Mouse (Mus musculus): ENCODE measurements around the gene Hspa4. TPM values are rescaled to one million over a fixed set of nuclear protein-coding genes. Genes with fewer than 3 reads are reported as not detected.
"Not testable (repeated sequence)": the region's sequence is repeated elsewhere in the genome, so short reads cannot be mapped to it uniquely, and the experiment has no call there.

Hspa4 gene
- total RNA-seq, 2 experiments from 2014 or later, result 82.0 to 82.4 TPM

DNA sequence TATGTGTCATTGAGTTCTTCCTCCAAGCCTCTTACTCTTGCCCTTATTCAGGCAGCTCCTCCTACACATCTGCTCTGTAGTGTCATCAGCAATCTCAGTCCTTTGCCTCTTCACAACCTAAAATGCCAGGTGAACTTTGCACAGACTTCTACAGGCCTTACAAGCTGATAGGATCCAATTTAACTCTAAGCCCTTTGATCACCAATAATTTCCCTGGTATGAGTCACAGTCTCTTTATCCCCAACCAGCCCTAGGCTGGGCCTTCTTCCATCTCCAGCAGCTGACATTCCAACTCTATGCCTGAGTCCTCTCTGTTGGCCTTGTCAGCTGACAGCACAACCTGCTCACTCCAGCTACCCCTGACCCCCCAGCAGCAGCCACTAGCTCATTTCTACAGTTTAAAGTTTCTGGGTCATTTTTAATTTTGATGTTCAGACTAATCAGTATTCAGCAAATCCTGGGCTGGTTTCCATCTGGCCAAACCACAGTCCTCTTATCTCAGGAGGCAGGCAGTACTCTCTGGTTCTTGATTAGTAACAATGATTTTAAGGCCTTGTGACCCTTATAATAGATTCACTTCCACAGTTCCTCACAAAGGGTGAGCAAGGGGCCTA lies 8.1 kb upstream of the Hspa4 start:
- intact Hi-C loops (cut with DNase I), result no loop called here
- DNase-seq, result peak; percentile 41 to 45

DNA sequence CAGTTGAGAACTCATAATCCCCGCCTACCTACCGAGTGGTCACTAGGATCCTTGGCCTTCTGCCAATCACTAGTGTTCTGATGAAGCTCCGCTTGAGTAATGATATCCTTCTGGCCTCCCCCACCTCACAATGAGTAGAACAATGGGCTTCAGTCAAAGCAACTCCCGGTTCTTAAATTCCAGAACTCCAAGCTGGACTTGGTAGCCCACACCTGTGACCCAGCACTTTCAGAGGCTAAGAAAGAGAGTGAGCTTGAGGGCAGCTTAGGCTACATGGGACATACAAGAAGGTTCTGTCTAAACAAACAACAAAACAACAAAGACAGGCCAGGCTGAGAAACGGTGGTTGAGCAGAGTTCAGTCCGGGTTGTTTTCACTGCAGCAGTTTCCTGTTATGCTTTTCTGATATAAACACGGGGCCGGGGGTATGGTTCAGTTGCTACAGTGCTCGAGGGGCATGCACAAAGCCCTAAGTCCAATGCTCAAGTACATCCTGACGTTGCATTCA lies 7.4 kb upstream of the Hspa4 start:
- intact Hi-C loops (cut with DNase I), result no loop called here
- DNase-seq, result peak in 1 of 2 experiments; percentile 14

DNA sequence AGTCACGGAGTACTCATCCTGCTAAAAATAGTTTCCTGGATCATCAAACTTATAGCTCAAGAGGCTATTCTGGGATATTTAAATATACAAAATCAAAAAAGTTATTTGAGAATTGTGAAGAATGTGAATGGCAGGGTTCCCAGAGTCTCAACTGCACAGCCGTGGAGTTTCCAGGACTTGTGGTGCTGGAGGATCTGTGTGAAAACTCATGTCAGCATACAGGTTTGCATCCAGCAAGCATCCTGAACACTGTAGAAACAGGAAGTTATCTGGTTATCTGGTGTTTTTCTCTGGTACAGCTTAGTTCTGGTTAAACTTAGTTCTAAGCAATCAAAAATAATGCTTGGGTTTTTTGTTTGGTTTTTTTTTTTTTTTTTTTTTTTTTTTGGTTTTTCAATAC lies 6.7 kb upstream of the Hspa4 start:
- no peak for DNase-seq
- intact Hi-C loops (cut with DNase I), result no loop called here

DNA sequence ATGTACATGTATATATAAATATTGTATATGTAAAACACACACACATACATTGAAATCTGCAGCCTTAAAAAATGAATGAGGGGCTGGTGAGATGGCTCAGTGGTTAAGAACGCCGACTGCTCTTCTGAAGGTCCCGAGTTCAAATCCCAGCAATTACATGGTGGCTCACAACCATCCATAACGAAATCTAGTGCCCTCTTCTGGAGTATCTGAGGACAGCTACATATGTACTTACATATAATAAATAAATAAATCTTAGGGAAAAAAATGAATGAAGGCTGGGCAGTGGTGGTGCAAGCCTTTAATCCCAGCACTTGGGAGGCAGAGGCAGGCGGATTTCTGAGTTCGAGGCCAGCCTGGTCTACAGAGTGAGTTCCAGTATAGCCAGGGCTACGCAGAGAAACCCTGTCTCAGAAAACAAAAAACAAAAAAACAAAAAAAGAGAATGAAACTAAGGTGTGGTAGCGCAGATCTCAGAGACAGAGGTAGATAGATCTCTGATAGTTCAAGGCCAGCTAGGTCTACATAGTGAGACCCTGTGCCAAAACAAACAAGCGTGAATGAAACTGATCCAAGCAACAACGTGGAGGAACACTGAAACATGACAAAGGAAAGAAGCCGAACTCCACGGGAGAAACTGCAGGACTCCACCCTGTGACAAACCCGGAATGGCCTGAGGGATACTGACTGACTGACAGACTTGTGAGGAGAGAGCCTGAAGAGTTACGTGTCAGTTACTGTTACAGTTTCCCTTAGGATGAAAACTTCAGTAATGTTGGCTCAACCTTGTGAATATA lies 4.0 kb upstream of the Hspa4 start:
- DNase-seq, result no peak
- intact Hi-C loops (cut with DNase I), result no loop called here

DNA sequence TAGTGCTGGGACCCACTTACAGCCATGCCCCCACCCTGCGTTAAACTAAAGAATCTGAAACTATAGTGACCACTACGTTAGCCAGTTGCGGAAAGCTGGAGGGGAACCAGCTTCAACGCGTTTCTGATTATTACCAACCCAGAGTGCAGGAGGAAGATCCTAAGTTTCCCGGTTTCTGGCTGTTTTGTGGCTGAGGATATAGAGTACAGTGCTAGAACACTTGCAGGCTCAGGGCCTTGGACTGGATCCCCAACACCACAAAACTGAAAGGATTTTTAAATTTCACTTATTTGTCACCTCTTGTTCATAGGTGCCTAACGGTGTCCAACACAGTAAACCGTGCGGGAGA lies 884 bp upstream of the Hspa4 start:
- intact Hi-C loops (cut with DNase I), result no loop called here
- no peak for DNase-seq

DNA sequence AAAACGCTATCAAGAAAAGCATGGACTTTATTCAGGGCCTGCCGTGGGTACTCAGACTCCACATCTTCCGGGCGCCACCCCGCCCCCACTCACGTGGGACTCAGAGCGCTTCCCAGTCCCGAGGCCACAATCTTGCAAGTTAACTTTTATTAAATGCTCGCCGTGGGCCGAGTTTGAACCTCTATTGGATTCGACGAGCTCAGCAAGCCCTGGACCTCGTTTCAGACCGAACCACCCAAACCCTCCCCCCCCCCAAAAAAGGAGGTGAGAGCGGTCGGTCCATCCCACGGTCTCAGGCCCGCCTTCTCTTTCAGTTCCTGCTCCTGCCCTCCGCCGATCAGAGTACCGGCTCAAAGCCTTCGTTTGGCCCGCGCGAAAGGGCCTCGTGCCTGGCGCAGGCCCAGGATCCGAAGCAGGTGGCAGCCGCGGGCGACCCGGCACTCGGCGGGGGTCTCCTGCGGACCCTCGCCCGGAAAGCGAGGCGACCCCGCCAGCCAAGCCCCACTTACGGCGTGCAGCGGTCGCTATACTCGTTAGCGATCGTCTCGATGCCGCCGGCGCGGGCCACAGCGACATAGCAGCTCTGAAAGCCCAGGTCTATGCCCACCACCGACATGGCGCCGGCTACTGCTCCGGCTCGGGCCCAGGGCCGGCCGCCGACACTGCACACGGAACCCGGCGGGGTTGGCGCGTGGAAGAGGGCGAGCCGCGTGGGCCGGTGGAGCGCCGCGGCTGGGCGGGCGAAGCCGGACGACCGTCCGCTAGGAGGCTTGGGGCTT lies 517 bp downstream of the Hspa4 start:
- intact Hi-C loops (cut with DNase I), result loop anchor here (5.0 kb wide), 1 partner anchor 53 kb away; the partner anchor contains the start of gene Aff4
- DNase-seq, result peak; percentile 38 to 51

DNA sequence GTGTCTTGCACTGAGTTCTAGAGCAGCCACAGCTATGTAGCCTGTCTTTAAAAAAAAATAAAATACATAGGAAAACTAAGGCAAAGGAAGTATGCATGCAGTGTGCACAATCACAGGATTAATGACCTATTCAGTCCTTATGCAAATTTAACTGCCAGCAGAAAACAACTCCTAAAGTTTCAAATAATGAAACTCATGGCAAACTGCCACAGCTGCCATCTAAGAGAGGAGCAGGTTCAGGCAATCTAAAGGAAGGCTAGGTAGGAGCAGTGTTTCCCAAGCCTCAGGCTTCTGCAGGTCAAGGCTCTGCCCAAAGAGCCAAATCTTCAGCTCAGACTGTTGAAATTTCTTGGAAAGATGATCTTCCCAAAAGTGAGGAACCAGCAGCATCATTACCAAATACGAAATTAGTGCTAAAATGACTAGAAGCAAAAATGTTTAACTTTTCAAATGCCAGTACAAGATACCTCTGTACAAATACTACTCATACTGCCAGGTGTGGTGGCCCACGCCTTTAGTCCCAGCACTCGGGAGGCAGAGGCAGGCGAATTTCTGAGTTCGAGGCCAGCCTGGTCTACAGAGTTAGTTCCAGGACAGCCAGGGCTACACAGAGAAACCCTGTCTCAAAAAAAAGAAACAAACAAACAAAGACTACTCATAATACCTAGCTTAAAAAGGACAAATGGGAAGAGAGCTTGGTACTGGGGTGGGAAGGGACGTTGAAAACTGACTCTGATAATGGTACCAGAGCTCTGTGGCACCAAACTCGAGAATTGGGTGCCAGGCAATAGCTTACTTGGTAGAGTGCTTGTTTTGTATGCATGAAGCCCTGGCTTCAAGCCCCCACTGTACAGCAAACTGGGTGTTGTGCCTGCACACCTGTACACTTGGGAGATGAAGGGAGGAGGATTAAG lies 2.1 kb downstream of the Hspa4 start:
- no peak for DNase-seq
- intact Hi-C loops (cut with DNase I), result loop anchor here (5.0 kb wide), 1 partner anchor 54 kb away; the partner anchor contains the start of gene Aff4

DNA sequence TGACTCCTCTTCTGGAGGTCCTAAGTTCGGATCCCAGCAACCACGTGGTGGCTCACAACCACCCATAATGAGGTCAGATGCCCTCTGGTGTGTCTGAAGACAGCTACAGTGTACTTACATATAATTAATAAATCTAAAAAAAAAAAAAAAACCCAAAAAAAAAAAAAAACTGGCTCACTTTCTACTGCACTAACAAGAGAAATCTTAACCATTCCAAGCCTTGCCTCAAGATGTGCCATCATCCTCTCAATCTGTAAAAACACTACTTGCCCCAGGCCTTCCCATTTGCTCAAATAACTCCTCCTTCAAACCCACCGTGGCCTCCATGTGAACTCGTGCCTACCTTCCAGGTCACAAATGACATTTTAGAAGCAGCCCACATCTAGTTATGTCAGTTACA lies 3.4 kb downstream of the Hspa4 start:
- intact Hi-C loops (cut with DNase I), result loop anchor here (5.0 kb wide), 1 partner anchor 55 kb away; the partner anchor contains the start of gene Aff4
- DNase-seq, result no peak

DNA sequence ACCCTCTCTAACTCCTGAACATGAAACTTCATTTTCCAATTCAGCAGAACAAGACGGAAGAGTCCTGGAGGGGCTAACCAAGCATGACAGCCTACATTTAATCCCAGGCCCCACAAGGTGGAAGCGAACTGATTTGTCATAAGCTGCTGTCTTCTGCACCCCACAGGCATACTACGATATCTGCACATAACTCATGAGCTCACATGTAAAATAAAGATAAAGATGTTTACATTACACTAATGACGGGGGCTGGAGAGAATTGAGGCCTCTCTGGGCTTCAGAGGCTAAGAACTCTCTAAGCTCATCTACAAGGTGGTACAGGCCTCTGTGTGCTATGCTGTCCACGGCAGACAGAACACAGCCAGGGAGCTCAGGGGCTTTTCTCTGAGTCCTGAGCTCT lies 5.8 kb downstream of the Hspa4 start:
- intact Hi-C loops (cut with DNase I), result no loop called here
- no peak for DNase-seq

DNA sequence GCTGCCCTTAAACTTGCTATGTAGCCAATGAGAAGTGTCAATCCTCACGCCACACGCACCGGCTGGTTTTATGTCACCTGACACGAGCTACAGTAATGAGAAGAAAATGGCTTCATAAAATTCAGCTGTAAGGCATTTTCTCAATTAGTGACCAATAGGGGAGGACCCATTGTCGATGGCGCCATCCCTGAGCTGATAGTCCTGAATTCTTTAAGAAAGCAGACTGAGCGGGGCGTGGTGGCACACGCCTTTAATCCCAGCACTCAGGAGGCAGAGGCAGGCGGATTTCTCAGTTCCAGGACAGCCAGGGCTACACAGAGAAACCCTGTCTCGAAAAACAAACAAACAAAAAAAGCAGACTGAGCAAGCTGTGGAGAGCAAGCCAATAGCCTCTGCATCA lies 9.4 kb downstream of the Hspa4 start:
- intact Hi-C loops (cut with DNase I), result no loop called here
- no peak for DNase-seq

DNA sequence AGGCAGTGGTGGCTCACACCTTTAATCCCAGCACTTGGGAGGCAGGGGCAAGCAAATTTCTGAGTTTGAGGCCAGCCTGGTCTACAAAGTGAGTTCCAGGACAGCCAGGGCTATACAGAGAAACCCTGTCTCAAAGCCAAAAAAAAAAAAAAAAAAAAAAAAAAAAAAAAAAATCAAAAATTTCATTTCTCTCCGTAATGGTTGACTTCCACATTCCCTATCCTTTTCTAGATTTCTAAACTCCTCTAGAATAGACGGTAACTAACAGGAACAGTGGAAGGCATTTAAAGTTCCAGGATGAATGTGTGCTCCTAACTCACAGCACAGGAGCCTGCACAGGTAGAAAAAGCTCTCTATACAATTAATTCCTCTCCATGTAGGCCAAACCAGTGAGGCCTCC lies 10.1 kb downstream of the Hspa4 start:
- intact Hi-C loops (cut with DNase I); DNase-seq: not testable (repeated sequence)

DNA sequence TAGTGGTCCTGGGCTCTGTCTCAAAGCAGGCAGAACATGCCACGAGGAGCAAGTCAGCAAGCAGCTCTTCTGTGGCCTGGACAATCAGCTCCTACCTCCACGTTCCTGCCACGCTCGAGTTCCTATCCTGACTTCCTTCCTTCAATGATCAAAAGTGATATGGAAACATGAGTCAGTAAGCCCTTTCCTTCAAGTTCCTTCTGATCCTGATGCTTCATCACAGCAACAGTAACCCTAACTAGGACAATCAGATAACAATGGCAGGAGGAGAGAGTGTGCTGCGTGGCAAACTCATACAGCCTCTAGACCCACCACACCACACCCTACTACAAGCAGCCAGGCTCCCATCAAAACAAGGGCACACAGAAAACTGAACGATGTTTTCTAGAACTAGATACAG lies 14.4 kb downstream of the Hspa4 start:
- intact Hi-C loops (cut with DNase I), result no loop called here
- no peak for DNase-seq

DNA sequence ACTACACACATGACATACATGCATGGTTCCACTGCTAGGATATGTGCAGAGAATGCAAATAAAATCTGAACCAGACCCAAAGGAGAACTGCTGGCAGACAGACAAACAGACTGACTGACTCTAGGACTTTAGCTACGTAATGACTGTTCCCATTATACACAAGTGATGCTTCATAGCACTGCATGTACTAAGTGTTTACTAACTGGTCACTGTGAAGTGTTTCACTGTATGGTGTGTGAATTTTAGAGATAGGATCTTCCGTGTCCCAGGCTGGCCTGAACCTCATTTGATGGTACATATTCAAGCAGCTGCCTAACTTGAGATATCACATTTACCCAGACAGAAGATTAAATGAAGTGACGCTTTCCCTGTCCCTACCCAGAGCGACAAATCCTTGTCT lies 21.8 kb downstream of the Hspa4 start:
- DNase-seq, result no peak

DNA sequence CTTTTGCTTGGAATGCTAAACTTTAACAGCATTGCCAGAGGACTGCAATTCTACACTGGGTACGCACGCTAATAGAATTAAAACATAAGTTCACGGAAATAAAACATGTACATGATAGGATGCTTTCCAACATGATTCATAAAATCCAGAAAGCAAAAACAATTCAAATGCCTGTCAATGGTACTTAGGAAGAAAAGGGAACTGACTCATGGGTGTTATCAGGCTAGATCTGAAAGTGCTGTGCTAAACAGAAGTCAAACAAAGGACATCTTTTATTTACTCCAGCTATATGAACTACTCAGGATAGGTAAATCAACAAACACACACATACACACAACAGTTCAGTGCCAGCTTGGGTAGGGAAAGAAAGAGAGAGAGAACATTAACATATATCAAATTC lies 24.9 kb downstream of the Hspa4 start:
- intact Hi-C loops (cut with DNase I), result no loop called here
- DNase-seq, result no peak

More for the DNA sequence above, 21.8 kb downstream of the Hspa4 start:
- intact Hi-C loops (cut with DNase I), result no loop called here

DNA sequence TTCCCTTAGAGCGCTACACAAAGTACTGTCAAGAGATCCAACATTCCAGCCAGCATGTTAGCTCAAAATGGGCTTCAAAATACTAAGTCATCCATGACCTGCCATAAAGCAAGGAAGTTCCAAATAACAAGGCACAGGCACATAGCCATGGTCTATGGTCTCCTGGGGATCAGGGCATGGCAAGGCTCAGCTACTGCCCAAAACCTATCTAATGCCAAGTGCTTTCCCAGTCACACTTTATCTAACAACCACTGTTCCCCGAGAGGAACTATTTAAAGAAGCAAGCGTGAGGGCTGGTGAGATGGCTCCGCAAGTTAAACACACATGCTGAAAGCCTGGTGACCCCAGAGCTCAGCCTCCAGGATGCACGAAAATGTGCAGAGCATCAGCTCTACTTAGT lies 26.9 kb downstream of the Hspa4 start:
- no peak for DNase-seq

DNA sequence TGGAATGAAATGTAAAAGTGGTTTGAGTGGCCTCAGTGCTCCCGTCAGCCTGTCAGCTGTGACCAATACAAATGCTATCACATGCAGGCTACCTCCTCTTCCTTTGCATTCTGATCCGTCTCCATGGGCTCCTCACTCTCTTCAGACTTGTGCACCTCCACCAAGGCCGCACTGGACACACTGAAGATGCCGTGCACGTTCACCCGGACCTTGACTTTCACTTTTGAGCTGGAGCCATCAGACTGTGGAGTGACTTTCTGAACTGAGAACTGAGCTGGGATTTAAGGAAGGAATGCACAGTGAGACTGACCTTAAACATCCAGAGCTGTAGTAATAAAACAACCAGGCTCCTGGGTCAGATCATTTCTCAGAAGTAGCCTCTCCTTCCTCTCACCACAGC lies 30.7 kb downstream of the Hspa4 start:
- intact Hi-C loops (cut with DNase I), result no loop called here
- DNase-seq, result no peak

More for the DNA sequence above, 26.9 kb downstream of the Hspa4 start:
- intact Hi-C loops (cut with DNase I), result no loop called here

DNA sequence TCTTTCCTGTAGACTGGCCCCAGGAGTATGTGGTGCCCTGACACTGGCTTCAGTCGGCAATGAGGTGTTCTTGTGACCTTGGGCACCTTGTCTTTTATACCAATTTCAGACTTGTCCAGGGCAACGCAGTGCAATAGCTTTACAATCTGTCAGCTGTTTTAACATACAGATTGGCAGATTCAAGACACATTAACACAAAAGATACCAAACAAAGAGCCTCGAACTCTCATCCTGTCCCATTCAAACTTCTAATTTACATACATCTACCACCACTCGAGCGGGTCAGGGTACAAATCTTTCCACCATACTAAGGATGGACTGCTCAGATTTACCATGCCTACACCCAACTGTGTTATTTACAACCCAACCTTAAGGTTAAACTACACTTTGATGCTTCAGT lies 39.7 kb downstream of the Hspa4 start:
- intact Hi-C loops (cut with DNase I), result no loop called here

DNA sequence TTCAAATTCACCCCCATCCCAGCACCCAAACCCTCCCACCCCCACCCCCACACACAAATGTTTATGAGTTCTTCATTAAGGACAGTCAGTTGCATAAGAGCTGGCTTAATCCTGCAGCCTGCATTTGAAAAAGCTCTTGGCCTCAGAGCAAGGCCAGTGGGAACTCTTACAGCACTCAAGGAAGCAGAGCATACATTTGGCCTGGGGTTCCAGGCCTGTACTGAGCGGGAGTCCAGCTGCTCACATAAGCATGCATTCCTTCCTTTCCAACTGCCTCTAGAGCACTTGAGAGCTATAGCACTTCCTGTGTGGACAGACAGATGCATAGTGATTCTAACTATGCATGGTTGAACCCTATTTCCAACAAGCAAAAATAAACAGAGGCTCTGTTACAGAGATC lies 40.2 kb downstream of the Hspa4 start:
- intact Hi-C loops (cut with DNase I), result no loop called here
- no peak for DNase-seq

More for the DNA sequence above, 39.7 kb downstream of the Hspa4 start:
- DNase-seq, result no peak

DNA sequence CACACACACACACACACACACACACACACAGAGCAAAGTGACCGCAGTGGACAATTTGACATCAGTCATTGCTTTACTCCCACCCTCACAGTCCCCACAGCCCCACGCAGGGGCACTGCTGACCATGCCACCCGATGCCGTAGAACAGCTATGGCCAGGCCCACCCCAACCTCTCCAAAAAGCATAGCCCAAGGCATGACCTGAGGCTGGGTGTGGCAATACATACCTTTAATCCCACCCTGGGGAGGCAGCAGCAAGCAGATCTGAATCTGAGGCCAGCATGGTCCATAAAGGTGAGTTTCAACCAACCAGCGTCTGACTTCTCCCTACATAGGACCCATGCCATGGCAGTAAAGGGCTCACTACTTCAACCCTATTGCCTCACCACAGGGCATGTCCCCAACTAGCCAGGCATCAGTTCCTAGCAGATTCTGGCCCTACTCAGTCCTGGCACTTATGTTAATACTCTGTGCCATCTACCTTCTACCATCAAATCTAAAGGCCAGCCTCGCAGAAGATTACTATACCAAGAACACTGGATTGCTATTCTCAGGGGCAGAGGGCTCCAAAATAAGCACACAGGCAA lies 41.1 kb downstream of the Hspa4 start:
- no peak for DNase-seq
- intact Hi-C loops (cut with DNase I), result loop anchor here (5.0 to 10.0 kb wide), 3 partner anchors 494 to 837 kb away; partner anchors contain the start of gene Fstl4

DNA sequence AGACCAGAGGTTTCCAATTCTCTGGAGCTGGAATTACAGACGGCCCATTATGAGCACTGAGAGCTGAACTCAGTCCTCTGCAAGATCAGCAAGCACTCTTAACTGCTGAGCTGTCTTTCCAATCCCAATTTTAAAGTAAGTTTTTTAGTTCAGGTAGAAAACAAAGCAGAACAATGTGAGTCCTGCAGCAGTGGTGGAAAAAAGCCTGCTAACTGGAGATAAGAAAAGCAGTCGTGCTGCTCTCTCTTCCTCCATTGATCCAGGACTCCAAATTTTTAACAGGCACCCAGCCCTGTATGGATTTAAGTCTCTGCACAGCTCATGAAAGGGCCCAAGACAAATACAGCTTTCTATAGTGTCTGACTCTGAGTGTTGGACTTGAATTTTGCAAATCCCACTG lies 43.3 kb downstream of the Hspa4 start:
- intact Hi-C loops (cut with DNase I), result loop anchor here (5.0 to 10.0 kb wide), 3 partner anchors 492 to 835 kb away; partner anchors contain the start of gene Fstl4
- no peak for DNase-seq

All from gastrocnemius, postnatal 36 days (tissue).